Mouse (Mus musculus) thymus, postnatal 14 days (tissue): Measurements from ENCODE around the gene Spatc1l.

ENCODE experiments used
- DNase-seq: peaks from one replicate; pipeline ENCODE4 v3.0.0; 2021

Spatc1l gene

DNA sequence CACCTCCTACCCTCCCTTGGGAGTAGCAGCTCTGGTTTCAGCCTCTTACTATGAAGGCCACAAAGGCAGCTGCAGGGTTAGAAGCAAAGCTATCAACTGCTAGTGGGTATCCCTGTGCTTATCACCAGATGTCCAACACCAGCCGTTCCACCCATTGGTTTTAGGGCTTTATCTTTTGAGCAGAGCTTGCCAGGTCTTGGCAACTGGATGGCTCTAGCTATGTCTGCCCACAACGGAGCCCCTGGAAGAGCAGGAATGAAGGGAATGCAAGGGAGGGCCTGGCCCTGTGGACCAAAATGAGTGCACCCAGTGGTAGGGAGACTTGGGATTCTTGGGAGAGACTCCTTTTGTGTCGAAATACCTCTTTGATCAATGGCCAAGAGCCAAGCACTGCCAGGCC, 40.6 kb downstream of the Spatc1l start:
- DNase-seq = no peak

DNA sequence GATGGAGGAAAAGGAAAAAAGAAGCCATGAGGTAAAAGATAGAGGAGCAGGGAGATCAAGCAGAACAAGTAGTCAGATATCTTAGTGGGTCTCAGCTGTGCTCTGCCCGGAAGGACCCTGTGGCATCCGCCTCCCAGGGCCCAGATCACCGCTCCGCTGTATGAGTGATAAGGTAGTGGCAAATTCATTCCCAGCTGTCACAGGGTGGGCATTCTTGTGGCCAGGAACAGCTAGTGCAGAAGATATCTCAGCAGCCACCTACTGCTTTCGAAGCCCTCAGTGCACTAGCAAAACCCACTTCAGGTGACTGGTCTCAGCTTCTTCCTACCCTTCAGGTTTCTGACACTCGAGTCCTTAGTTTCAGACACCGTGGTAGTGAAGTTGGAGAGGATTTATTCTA, 50.4 kb downstream of the Spatc1l start:
- DNase-seq = no peak
